Mouse (Mus musculus) mature B cell (primary cell): ENCODE results near the gene Aacs.
"Not testable (repeated sequence)": the region's sequence is repeated elsewhere in the genome, so short reads cannot be mapped to it uniquely, and the experiment has no call there.

ENCODE experiments used
- in situ Hi-C: fragments of 300-500 bp; cut with MboI; formaldehyde crosslinking; loops from 2 replicates; pipeline ENCODE4 v1.14.3; 2019

Aacs gene

DNA sequence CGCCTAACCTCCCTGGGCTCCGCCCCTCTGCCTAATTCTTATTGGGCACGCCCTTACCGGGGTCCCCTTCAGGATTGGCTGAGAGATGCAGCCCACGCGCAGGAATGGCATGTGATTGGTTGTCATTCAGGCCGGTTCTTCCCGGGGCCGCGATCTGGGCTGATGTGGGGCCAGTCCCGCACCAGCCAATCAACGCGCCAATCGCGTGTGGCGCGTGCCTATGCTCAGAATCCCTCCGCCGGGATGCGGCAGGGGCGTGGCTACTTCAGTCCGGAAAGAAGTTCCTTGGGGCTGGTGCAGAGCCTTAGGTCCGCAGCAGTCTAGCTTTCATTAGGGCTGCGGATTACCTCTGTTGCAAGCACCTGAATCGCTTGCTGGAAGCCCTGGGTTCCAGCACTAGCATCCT is 9.9 kb upstream of the Aacs start:
- in situ Hi-C loops: no loop called here

GRCm38 (mm10) chr5:125466483-125466882 is 9.1 kb upstream of the Aacs start:
- in situ Hi-C loops: no loop called here

- in situ Hi-C loops: no loop called here
These were observed 8.4 kb upstream of the Aacs start for GRCm38 (mm10) chr5:125467261-125467660.

DNA sequence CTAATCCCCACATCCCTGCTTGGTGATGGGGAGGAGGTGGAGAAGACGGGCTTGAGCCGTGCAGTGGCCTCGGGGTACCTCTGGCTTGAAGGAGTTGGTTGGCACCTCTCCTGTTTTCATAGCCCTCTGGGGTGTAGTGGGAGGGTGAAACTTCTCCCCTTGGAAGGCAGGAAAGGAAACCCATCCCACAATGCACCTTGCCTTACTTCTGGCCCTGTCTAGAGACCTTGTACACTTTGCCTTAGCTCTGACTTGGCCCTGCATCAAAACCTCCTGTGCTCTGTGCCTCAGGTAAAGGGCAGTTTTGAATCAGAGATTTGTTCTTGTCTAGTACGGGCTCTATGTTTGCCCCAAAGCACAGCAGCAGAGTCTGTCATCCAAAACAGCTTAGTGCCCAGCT is 4.9 kb upstream of the Aacs start:
- in situ Hi-C loops: no loop called here

GRCm38 (mm10) chr5:125472796-125473475 is 2.7 kb upstream of the Aacs start:
- in situ Hi-C loops: no loop called here

GRCm38 (mm10) chr5:125475030-125475429 is 584 bp upstream of the Aacs start:
- in situ Hi-C loops: no loop called here

DNA sequence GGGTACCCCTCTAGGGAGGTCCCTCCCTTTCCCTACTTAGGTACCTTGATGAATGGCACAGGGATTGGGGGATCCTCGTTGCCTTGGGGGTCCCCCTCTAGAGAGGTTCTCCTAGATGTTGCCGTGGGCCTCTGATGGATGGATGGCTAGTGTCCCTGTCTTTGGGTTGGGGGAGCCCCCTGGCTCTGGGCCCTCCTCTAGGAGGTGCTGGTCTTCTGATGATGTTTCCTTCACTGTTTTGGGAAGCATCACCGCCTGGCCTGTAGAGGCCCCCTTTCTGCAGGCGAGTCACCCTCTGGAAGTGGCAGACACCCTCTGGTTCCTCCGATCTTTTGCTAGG is 642 bp downstream of the Aacs start:
- in situ Hi-C loops: no loop called here

GRCm38 (mm10) chr5:125476799-125477198 is 1.2 kb downstream of the Aacs start:
- in situ Hi-C loops: no loop called here

- in situ Hi-C loops: no loop called here
These were observed 1.9 kb downstream of the Aacs start for GRCm38 (mm10) chr5:125477533-125477932.

- in situ Hi-C loops: no loop called here
These were observed 2.4 kb downstream of the Aacs start for GRCm38 (mm10) chr5:125478037-125478436.

GRCm38 (mm10) chr5:125479376-125479775 is 3.8 kb downstream of the Aacs start:
- in situ Hi-C loops: no loop called here

- in situ Hi-C loops: no loop called here
These were observed 5.0 kb downstream of the Aacs start for GRCm38 (mm10) chr5:125480434-125481231.

DNA sequence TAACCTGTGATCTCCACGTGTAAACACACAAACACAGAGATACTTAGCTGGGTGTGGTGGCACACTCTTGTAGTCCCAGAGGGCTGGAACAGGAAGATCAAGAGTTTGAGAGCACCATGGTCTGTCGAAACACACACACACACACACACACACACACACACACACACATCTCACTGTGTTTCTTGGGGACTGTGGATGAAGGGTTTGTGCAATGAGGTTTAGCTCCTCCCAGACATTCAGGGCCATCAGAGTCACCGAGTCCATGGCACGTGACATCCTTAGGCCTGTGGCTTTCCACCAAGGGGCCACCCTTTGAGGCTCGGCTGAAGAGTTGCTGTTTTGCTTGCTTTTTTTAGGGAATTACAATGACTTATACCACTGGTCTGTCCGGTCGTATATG is 6.9 kb downstream of the Aacs start:
- in situ Hi-C loops: no loop called here

GRCm38 (mm10) chr5:125483712-125484611 is 8.3 kb downstream of the Aacs start:
- in situ Hi-C loops: no loop called here

GRCm38 (mm10) chr5:125485031-125485778 is 9.6 kb downstream of the Aacs start:
- in situ Hi-C loops: no loop called here

DNA sequence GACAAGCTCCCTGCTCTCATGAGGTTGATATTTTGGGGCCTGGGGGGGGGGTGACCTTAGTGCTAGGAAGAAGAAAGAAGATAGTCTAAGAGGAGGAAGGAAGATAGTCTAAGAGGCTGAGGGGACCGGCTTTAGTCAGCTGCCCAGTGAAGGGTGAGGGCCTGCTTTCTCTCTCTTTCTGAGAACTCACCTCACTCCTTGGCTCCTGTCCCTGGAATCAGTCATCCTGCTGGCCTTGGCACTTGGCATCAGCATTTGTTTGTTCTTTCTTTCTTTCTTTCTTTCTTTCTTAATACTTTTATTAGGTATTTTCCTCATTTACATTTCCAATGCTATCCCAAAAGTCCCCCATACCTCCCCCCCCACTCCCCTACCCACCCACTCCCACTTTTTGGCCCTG is 10.5 kb downstream of the Aacs start:
- in situ Hi-C loops: no loop called here

DNA sequence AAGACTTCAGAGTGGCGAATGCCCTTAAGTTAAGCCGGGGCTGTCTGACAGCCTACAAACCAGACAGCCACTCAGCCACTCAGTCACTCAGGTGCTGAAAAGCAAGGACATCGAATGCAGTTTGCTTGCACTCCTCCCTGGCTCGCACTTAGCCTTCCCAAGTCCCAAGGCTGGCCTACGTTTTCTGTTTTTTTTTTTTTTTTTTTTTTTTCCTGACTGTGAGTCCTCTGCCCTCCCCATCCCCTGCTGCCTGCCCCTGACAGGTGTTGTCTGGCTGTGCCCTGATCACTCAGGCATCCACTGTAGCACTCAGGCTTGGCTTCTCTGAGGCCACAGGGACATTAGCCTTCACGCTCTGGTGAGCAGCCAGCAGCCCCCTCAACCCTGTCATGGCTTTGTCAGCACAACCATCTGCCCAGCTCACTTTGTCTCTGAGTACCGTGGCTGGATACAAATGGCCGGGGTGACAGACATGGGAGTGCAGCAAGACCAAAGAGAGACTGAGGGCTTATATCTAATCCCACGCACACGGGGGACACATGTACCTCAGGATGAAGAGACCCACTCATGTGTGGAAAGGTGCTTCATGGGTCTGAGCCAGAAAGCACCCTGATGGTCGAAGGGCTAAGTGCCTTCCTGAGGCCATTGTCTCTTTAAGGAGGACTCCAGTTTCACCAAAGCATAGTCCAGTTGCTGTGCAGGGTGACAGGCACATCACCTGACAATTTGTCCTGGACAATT is 11.9 kb downstream of the Aacs start:
- in situ Hi-C loops: no loop called here

DNA sequence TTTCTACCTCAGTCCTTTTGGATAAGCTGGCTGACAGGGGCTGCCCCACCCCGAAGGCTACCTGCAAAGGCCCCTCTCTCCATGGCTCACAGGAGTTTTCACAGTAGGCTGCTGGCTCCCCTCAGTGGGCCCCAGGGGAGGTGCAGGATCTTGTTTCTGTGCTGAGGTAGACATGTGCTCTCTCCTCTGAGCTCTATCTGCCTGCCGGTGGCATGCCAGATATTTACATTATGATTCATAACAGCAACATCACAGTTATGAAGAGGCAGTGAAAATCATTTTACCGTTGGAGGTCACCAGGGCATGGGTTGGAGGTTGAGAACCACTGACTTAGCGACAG is 12.5 kb downstream of the Aacs start:
- in situ Hi-C loops: no loop called here

- in situ Hi-C loops: not testable (repeated sequence)
These were observed 13.3 kb downstream of the Aacs start for GRCm38 (mm10) chr5:125488953-125489352.

DNA sequence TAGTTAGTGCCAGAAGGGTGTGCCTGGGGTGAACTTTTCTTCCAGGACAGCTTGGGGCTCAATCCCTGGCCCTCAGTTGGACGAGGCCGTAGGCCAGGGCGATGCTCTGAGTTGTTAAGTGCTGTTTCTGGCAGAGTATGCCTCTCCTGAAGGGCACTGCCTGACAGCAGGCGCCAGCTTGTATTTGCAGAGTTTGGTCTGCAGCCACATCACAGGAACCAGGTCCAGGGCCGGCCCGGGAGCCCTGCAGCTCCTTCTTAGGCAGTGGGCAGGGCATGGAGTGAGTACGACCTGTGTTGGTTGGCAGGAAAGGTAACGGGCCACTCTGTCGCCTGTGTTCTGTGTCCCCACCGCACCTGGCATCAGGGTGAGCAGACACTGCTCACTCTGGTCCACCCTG is 15.5 kb downstream of the Aacs start:
- in situ Hi-C loops: no loop called here

DNA sequence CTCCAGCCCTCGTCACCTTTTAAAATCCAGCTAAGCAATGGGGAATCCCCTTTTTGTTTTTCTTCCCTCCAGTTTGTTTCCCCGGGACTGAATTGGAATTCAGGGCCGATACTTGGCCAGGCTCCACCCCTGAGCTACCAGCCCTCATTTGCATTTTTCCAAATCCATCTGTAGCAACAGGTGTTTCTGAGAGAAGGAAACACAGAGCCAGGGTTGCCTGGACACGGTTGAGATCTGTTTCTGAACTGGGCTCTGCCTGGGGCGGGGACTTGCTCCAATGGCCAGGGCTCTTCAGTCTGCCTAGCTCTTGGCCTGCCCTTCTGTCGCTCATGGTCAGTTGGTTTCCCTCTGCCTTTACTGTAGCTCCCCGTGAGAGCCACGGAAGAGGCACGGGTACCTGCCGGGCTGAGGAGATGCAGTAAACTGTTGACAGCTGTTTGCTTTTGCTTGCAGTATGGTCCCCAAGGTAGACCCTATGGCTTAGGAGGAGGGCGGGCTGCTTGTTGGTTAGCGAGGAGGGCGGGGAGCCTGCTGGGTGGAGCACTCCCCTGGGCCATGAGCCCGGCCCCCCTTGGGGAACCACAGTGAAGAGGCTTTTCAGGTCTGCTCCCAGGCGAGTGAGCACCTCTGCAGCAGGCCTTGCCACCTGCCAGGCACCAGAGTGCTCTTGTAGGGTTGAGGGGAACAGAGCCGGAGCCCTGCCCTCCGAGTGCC is 16.9 kb downstream of the Aacs start:
- in situ Hi-C loops: no loop called here
